Mouse (Mus musculus) cerebellum, adult 8-10 months (tissue): ENCODE measurements around the gene Skil.
"Not testable (repeated sequence)": the region's sequence is repeated elsewhere in the genome, so short reads cannot be mapped to it uniquely, and the experiment has no call there.

Experiments used
- DNase-seq: peaks from one replicate; pipeline ENCODE4 v3.0.0; 2022

Skil gene

GRCm38 (mm10) chr3:31134246-31134645, 39.4 kb downstream of the Skil start:
- no peak for DNase-seq

- no peak for DNase-seq
Measured at GRCm38 (mm10) chr3:31134696-31135095, 39.8 kb downstream of the Skil start.

GRCm38 (mm10) chr3:31136591-31136990, 41.7 kb downstream of the Skil start:
- DNase-seq = not testable (repeated sequence)

GRCm38 (mm10) chr3:31138454-31139424, 43.9 kb downstream of the Skil start:
- peak; percentile 70 for DNase-seq

DNA sequence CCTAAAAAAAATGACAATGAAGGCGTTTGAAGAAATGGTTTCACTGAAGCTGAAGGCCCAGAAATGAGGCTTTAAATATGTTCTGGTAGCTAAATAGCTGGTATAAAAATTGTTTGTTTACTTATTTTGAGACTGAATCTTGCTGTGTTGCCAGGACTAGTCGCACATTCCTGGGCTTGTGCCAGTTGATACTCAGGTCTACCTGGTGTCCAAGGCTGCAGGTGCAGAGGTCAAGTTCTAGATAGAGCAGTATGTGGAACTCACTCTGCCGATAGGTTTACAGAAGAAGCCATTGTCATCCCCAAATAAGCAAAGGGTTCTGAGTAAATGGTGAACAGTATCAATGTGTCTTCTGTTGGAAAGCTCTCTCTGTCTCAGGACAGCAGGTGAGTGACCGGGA, 46.8 kb downstream of the Skil start:
- no peak for DNase-seq

GRCm38 (mm10) chr3:31145222-31145621, 50.4 kb downstream of the Skil start:
- not testable (repeated sequence) for DNase-seq

- DNase-seq = peak; percentile 80
Measured at GRCm38 (mm10) chr3:31145641-31146290, 50.9 kb downstream of the Skil start.

- no peak for DNase-seq
Measured at GRCm38 (mm10) chr3:31148595-31148994, 53.7 kb downstream of the Skil start.

- DNase-seq = peak; percentile 21
Measured at GRCm38 (mm10) chr3:31149706-31150105, 54.8 kb downstream of the Skil start, which contains the start of gene Cldn11. Cldn11 (plus strand) TSS chr3:31149920.

DNA sequence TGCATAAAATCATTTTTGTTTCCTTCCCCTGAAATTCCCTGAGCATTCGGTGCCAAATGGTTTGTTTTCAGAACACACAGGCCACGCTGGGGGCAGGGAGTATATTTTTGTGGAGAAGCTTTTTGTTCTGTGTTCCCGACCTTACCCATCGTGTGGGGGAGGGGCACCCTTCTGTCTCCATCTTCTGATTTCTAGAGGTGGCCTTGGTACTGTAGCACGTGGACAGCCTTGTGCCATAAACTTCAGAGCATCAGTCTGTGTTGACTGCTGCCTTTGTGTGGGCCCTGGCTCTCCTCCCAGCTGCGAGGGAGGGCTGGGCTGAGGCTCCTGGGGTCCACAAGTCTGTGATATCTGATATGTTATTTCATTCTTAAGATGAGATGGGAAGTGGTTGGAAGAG, 57.2 kb downstream of the Skil start:
- no peak for DNase-seq

- DNase-seq = no peak
Measured at GRCm38 (mm10) chr3:31156126-31156525, 61.3 kb downstream of the Skil start.

DNA sequence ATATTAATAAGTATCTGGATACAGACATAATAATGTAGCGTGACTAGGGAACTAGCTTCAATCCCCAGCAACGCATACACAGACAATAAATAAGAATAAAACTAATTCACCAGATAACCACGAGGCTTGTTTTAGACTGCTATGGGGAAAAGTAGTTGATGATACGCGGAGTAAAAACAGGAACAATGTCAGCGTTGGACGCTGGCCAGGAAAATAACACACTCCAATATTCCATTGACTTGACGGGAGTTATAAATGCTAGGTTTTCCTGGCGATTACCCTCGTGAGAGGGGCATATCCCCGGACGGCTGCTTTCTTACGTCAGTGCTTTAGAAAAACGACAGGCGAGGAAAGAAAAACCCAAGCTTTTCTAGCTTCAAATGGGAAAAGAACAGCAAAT, 62.9 kb downstream of the Skil start:
- no peak for DNase-seq

GRCm38 (mm10) chr3:31160046-31160445, 65.2 kb downstream of the Skil start:
- DNase-seq = no peak

DNA sequence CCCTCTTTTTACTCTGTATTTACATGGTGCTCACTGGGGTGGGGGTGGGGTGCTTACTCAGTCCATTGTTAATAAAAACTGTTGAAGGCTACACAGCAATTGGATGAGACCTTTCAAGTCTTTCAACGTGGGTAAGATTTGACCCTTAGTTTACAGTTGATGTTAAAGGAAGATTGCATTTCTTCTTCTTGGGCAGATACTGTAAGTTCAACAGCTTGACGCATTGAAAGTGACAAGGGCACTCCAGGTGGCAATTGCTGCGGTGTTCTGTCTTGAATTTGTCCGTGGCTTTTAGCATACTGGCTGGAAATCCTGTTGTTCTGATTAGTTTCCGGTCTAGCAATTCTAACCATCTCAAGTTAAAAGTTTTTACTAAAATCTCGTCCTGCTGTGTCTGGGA, 66.5 kb downstream of the Skil start:
- no peak for DNase-seq

- DNase-seq = no peak
Measured at GRCm38 (mm10) chr3:31162860-31163259, 68.0 kb downstream of the Skil start.

GRCm38 (mm10) chr3:31165803-31166202, 70.9 kb downstream of the Skil start:
- no peak for DNase-seq

- DNase-seq = no peak
Measured at GRCm38 (mm10) chr3:31166365-31166871, 71.6 kb downstream of the Skil start.
